Mouse (Mus musculus) adrenal gland, postnatal 36 days (tissue): Measurements from ENCODE around the gene Arhgap28. TPM values are rescaled to one million over a fixed set of nuclear protein-coding genes. Genes with fewer than 3 reads are reported as not detected.

Experiments used
- DNase-seq, 2 experiments: peaks; one replicate each; pipeline ENCODE4 v3.0.0; 2021; ENCODE audit warnings: mixed read lengths in 1 of 2
- total RNA-seq, 2 experiments: library from RNA; stranded (reverse); gene quantifications; 2 replicates each; pipeline ENCODE4 v1.2.3; 2021

Gene Arhgap28
- total RNA-seq, 2 experiments from 2014 or later = 14.9 to 18.4 TPM

GRCm38 (mm10) chr17:67937050-67937449 lies 66.9 kb downstream of the Arhgap28 start:
- DNase-seq = no peak

GRCm38 (mm10) chr17:67935556-67935955 lies 68.4 kb downstream of the Arhgap28 start:
- no peak for DNase-seq

GRCm38 (mm10) chr17:67931396-67931795 lies 72.5 kb downstream of the Arhgap28 start:
- no peak for DNase-seq

- DNase-seq = no peak
Observed at GRCm38 (mm10) chr17:67930957-67931356, 73.0 kb downstream of the Arhgap28 start.

- no peak for DNase-seq
Observed at GRCm38 (mm10) chr17:67930467-67930866, 73.5 kb downstream of the Arhgap28 start.

GRCm38 (mm10) chr17:67928280-67928679 lies 75.6 kb downstream of the Arhgap28 start:
- DNase-seq = no peak

GRCm38 (mm10) chr17:67927864-67928263 lies 76.1 kb downstream of the Arhgap28 start:
- DNase-seq = no peak

GRCm38 (mm10) chr17:67919959-67920358 lies 84.0 kb downstream of the Arhgap28 start:
- no peak for DNase-seq

GRCm38 (mm10) chr17:67918201-67918600 lies 85.7 kb downstream of the Arhgap28 start:
- no peak for DNase-seq

GRCm38 (mm10) chr17:67916901-67917300 lies 87.0 kb downstream of the Arhgap28 start:
- DNase-seq = no peak

GRCm38 (mm10) chr17:67912640-67913039 lies 91.3 kb downstream of the Arhgap28 start:
- peak; percentile 81 to 86 for DNase-seq

GRCm38 (mm10) chr17:67912051-67912450 lies 91.9 kb downstream of the Arhgap28 start:
- DNase-seq = peak in 1 of 2 experiments; percentile 11

GRCm38 (mm10) chr17:67908537-67908936 lies 95.4 kb downstream of the Arhgap28 start:
- DNase-seq = no peak

- no peak for DNase-seq
Observed at GRCm38 (mm10) chr17:67908137-67908536, 95.8 kb downstream of the Arhgap28 start.

- DNase-seq = no peak
Observed at GRCm38 (mm10) chr17:67907532-67908054, 96.3 kb downstream of the Arhgap28 start.

- DNase-seq = no peak
Observed at GRCm38 (mm10) chr17:67906236-67906635, 97.7 kb downstream of the Arhgap28 start.

- no peak for DNase-seq
Observed at GRCm38 (mm10) chr17:67904315-67904944, 99.5 kb downstream of the Arhgap28 start.

- DNase-seq = no peak
Observed at GRCm38 (mm10) chr17:67902847-67903246, 101.1 kb downstream of the Arhgap28 start.

GRCm38 (mm10) chr17:67901161-67901560 lies 102.8 kb downstream of the Arhgap28 start:
- DNase-seq = no peak

- DNase-seq = no peak
Observed at GRCm38 (mm10) chr17:67899376-67899775, 104.5 kb downstream of the Arhgap28 start.

GRCm38 (mm10) chr17:67896413-67896812 lies 107.5 kb downstream of the Arhgap28 start:
- DNase-seq = no peak

- peak; percentile 36 to 43 for DNase-seq
Observed at GRCm38 (mm10) chr17:67889481-67890325, 114.2 kb downstream of the Arhgap28 start.

- DNase-seq = no peak
Observed at GRCm38 (mm10) chr17:67888081-67888480, 115.8 kb downstream of the Arhgap28 start.
